Mouse (Mus musculus) erythroblast, embryonic 14.5 days (primary cell): Measurements from ENCODE around the gene Zfp771. TPM values are rescaled to one million over a fixed set of nuclear protein-coding genes. Genes with fewer than 3 reads are reported as not detected.
"Not testable (repeated sequence)": the region's sequence is repeated elsewhere in the genome, so short reads cannot be mapped to it uniquely, and the experiment has no call there.

Experiments used
- H3K27me3 ChIP-seq: 2 replicates; pipeline ENCODE4 v1.6.1; 2012; ENCODE audit warnings: inconsistent platforms; ENCODE audit not compliant: control insufficient read depth
- H3K36me3 ChIP-seq: 2 replicates; pipeline ENCODE4 v1.6.1; 2012; ENCODE audit warnings: mild to moderate bottlenecking, inconsistent platforms; ENCODE audit not compliant: control insufficient read depth
- H3K4me1 ChIP-seq: 2 replicates; pipeline ENCODE4 v1.6.1; 2012; ENCODE audit warnings: inconsistent platforms; ENCODE audit not compliant: control insufficient read depth
- H3K4me3 ChIP-seq: replicated peaks from 2 replicates; pipeline ENCODE3; 2012; ENCODE audit warnings: moderate library complexity, mild to moderate bottlenecking, inconsistent platforms
- H3K9me3 ChIP-seq: 2 replicates; pipeline ENCODE4 v1.6.1; 2012; ENCODE audit warnings: low read length, inconsistent platforms, mixed read lengths; ENCODE audit not compliant: control insufficient read depth
- GATA1 ChIP-seq: IDR thresholded peaks from 2 replicates; pipeline ENCODE4 v1.6.1; 2012; ENCODE audit warnings: low read length, inconsistent platforms, mixed read lengths
- TAL1 ChIP-seq: IDR thresholded peaks from 3 replicates; pipeline ENCODE4 v1.6.1; 2012; ENCODE audit warnings: low read length, inconsistent platforms, mixed read lengths
- polyA plus RNA-seq: library from polyadenylated mRNA; stranded (reverse); fragments of >175 nt; gene quantifications from 2 replicates; pipeline ENCODE4 v1.2.3, GENCODE M21; 2012

Gene Zfp771
- polyA plus RNA-seq, 1 experiment, result 4.8 TPM

DNA sequence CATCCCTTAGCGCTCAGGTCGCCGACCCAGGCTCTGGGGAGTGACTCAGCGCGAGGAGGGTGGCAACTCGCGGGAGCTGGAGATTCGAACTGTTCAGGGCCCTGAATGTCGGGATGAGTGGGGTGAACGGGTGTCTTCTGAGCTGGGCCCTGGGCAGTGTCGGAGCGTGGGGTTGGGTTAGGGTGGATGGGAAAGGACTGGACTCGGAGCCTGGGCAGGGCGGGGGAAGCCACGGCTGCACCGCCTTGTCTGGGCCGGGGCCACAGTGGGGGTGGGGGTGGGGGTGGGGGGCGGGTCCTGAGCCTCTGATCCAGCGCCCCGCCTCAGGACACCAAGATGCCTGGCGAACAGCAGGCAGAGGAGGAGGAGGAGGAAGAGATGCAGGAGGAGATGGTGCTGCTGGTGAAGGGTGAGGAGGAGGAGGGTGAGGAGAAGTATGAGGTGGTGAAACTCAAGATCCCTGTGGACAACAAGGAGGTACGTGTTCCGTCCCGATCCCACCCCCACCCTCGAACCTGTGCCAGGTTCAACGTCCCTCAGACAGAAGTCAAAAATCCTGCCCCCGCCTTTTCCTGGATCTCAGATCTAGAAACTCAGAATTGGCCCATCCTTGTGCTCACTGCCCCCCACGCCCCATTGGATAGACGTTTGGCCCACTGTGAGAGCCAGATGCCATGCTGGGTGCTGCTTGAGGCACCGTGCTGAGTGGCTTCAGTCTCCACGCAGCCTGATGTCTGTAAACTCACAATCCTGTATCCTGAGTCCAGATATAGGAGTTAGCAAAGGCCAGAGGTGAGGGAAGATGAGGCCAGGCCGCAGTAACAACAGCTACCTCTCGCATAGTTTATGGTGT, 810 bp downstream of the Zfp771 start:
- Histone ChIP-seq H3K4me1 (peaks cover 37% of the 10 kb centered on the region), H3K27me3 (no peaks in the 10 kb centered on the region), H3K9me3 (peaks cover 3% of the 10 kb centered on the region; the same call in 1 of the 2 replicates), H3K4me3 (peak overlapping the region; percentile 90), H3K36me3 (peaks cover 35% of the 10 kb centered on the region)
- no peak for TF ChIP-seq TAL1

DNA sequence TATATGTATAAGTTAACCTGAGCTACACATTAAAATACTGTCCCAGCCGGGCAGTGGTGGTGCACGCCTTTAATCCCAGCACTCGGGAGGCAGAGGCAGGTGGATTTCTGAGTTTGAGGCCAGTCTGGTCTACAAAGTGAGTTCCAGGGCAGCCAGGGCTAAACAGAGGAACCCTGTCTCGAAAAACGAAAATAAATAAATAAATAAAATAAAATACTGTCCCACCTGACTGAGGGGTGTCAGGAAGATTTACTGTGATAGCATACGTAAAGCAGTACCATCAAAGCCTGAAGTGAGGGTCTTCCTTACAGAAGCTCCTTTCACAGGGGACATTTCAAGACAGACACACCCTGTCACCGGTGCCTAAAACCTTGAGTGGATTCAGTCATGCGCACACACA, 6.4 kb downstream of the Zfp771 start:
- H3K27me3 ChIP-seq, H3K4me3 ChIP-seq, H3K9me3 ChIP-seq: not testable (repeated sequence)
- peaks cover 38% of the 10 kb centered on the region for H3K36me3 ChIP-seq
- peaks cover 44% of the 10 kb centered on the region for H3K4me1 ChIP-seq

DNA sequence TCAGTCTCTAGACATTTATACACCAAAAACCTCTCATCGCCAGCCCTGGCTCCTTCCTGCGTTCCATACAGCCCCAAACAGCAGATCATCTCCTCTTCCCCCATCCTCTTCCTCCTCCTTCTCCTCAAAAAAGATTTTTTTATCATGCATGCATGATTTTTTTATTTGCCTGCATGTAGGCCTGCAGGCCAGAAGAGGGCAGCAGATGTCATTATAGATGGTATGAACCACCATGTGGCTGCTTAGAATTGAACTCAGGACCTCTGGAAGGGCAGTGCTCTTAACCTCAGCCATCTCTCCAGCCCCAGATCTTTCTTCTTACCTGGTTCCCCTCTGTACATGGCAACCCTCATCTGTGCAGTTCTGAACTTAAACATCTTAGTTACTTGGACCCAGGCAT, 8.3 kb downstream of the Zfp771 start:
- Histone ChIP-seq H3K27me3 (no peaks in the 10 kb centered on the region), H3K9me3 (peaks cover 2% of the 10 kb centered on the region; the same call in 1 of the 2 replicates), H3K4me3 (no peak overlapping the region), H3K36me3 (peaks cover 39% of the 10 kb centered on the region), H3K4me1 (peaks cover 43% of the 10 kb centered on the region)
- TF ChIP-seq TAL1, result no peak
- TF ChIP-seq GATA1, result no peak

DNA sequence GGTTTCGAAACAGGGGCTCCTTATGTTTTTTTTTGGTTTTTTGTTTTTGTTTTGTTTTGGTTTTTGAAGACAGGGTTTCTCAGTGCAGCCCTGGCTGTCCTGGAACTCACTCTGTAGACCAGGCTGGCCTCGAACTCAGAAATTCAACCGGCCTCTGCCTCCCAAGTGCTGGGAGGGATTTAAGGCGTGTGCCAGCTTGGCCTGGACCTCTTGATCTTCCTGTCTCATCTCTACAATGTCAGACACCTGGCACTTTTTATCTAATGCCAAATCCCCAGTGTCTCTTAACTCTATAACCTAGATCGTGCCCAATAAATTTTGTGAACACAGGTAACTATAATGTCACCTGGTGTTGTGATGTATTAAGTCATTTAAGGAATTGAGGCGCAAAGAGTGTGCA, 9.3 kb downstream of the Zfp771 start:
- Histone ChIP-seq H3K4me1 (peaks cover 51% of the 10 kb centered on the region), H3K36me3 (peaks cover 42% of the 10 kb centered on the region), H3K4me3 (peak overlapping the region; percentile 72), H3K9me3 (peaks cover 2% of the 10 kb centered on the region; the same call in 1 of the 2 replicates), H3K27me3 (no peaks in the 10 kb centered on the region)
- no peak for TF ChIP-seq TAL1
- TF ChIP-seq GATA1, result no peak

DNA sequence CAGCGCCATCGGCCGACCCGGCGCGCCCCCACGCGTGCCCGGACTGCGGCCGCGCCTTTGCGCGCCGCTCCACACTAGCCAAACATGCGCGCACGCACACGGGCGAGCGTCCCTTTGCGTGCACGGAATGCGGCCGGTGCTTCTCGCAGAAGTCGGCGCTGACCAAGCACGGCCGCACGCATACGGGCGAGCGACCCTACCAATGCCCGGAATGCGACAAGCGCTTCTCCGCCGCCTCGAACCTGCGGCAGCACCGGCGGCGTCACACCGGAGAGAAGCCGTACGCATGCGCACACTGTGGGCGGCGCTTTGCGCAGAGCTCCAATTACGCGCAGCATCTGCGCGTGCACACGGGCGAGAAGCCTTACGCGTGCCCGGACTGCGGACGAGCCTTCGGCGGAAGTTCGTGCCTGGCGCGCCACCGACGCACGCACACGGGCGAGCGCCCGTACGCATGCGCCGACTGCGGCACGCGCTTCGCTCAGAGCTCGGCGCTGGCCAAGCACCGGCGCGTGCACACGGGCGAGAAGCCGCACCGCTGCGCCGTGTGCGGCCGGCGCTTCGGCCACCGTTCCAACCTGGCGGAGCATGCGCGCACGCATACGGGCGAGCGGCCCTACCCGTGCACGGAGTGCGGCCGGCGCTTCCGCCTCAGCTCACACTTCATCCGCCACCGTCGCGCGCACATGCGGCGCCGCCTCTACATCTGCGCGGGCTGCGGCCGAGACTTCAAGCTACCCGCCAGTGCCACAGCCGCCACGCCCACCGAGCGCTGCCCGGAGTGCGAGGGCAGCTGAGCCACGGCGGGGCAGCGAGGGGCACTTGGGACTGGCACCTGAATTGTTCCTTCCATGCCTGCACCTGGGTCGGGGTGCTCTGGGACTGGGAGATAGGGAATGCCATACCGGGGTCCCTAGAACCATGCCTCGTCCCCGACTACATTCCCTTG, 10.0 kb downstream of the Zfp771 start:
- peak overlapping the region; percentile 72 for H3K4me3 ChIP-seq
- H3K9me3 ChIP-seq, result peaks cover 2% of the 10 kb centered on the region; the same call in 1 of the 2 replicates
- peaks cover 39% of the 10 kb centered on the region for H3K36me3 ChIP-seq
- peaks cover 58% of the 10 kb centered on the region for H3K4me1 ChIP-seq
- TF ChIP-seq TAL1, result no peak
- no peak for TF ChIP-seq GATA1
- H3K27me3 ChIP-seq, result no peaks in the 10 kb centered on the region

DNA sequence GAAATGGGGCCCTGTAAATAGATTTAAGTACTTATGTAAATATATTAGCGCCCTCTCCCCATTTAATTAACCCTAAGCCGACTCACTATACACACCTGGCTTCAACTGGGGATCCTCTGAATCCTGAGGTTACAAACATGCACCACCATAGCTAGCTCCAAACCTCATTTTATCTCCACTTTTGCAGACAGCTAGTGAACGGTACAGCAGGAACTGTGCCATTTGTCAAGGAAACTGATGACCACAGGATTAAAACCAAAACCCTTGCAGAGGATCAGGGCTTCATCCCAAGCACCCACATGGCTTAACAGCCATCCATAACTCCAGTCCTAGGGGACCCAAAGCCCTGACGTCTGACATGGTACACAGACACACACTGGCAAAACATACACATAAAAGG, 10.9 kb downstream of the Zfp771 start:
- Histone ChIP-seq H3K4me1 (peaks cover 67% of the 10 kb centered on the region), H3K4me3 (peak overlapping the region; percentile 72), H3K27me3 (no peaks in the 10 kb centered on the region), H3K36me3 (peaks cover 31% of the 10 kb centered on the region), H3K9me3 (peaks cover 2% of the 10 kb centered on the region; the same call in 1 of the 2 replicates)
- TF ChIP-seq TAL1 (no peak), GATA1 (no peak)

DNA sequence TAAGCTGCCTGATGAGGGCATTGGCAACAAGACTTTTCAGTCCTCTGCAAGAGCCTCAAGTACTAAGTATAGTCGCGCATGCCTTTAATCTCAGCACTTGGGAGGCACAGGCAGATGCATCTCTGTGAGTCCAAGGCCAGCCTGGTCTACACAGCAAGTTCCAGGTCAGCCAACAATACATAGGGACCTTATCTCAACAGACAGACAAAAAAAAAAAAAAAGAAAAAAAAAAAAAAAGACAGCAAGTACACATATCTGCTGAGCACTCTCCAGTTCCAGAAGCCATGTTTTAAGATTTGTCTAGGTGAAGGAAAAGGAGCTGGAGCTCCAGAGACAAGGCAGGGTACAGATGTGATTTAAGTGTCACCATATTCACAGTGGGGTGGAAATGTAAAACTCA, 11.9 kb downstream of the Zfp771 start:
- peaks cover 2% of the 10 kb centered on the region; the same call in 1 of the 2 replicates for H3K9me3 ChIP-seq
- H3K4me1 ChIP-seq, result peaks cover 74% of the 10 kb centered on the region
- no peak overlapping the region for H3K4me3 ChIP-seq
- H3K36me3 ChIP-seq, result peaks cover 30% of the 10 kb centered on the region
- H3K27me3 ChIP-seq, result no peaks in the 10 kb centered on the region
- no peak for TF ChIP-seq TAL1
- TF ChIP-seq GATA1, result no peak

DNA sequence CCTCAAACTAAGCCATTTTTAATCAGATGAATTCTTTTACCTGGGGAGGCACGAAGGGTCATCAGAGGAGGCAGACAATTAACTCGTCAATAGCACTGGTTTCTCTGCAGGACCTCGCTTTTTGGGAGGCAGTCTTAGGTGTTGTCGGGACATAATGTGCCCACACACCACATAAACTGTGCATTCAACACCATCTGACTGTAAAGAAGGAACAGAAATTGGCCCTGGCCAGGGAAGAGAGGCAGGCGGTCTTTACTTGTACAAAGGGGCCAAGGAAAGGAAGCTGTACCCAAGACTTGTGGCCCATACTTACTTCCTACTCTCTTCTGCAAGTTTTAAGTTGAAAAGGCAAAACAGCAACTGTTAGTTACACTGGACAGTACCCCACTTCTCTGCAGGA, 12.4 kb downstream of the Zfp771 start:
- peaks cover 79% of the 10 kb centered on the region for H3K4me1 ChIP-seq
- H3K4me3 ChIP-seq, result no peak overlapping the region

DNA sequence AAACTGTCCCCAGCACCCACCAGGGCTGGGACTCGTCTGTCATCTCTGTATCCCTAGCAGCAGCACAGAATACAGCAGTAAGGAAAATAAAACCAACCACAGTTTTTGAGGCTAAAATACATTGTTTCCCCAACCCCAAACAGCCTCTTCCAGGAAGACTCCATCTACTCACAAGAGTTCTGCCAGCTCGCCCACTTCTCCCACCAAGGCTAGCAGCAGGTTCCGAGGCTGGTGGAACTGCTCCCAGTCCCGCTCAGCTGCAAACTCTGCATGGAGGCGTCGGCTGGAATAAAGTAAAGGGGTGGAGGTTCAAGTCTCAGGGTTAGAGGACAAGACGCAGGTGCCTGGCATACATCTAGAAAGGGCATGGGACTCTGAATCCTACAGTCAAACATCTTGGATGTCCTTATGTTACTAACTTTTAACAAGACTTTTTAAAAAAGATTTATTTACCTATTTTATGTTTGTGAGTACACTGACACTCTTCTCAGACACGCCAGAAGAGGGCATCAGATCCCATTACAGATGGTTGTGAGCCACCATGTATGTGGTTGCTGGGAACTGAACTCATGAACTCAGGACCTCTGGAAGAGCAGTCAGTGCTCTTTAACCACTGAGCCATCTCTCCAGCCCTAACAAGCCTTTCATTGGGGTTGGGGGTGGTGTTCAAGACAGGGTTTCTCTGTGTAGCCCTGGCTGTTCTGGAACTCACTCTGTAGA, 15.3 kb downstream of the Zfp771 start:
- H3K27me3 ChIP-seq, result no peaks in the 10 kb centered on the region
- H3K4me1 ChIP-seq, result peaks cover 80% of the 10 kb centered on the region
- no peak for TF ChIP-seq TAL1
- TF ChIP-seq GATA1, result no peak
- peaks cover 30% of the 10 kb centered on the region for H3K36me3 ChIP-seq
- H3K4me3 ChIP-seq, result peak overlapping the region; percentile 77
- H3K9me3 ChIP-seq, result peaks cover 2% of the 10 kb centered on the region; the same call in 1 of the 2 replicates

More for the DNA sequence above, 12.4 kb downstream of the Zfp771 start:
- Histone ChIP-seq H3K36me3 (peaks cover 30% of the 10 kb centered on the region), H3K27me3 (no peaks in the 10 kb centered on the region), H3K9me3 (peaks cover 2% of the 10 kb centered on the region; the same call in 1 of the 2 replicates)
- TF ChIP-seq TAL1 (no peak), GATA1 (no peak)
